Mouse (Mus musculus): ENCODE results near the gene Ank3. TPM values are rescaled to one million over a fixed set of nuclear protein-coding genes. Genes with fewer than 3 reads are reported as not detected.

The Ank3 gene
- polyA plus RNA-seq, 1 experiment = not detected

GRCm38 (mm10) chr10:69500171-69500860, 101.7 kb downstream of the Ank3 start:
- TF ChIP-seq GATA1 (IDR thresholded peaks at IDR 0.05; ENCODE audit: low read length) = no peak

GRCm38 (mm10) chr10:69503791-69504190, 105.2 kb downstream of the Ank3 start:
- no peak for TF ChIP-seq GATA1 (IDR thresholded peaks at IDR 0.05; ENCODE audit: low read length)

GRCm38 (mm10) chr10:69507719-69508118, 109.1 kb downstream of the Ank3 start:
- no peak for TF ChIP-seq GATA1 (IDR thresholded peaks at IDR 0.05; ENCODE audit: low read length)

- no peak for TF ChIP-seq GATA1 (IDR thresholded peaks at IDR 0.05; ENCODE audit: low read length)
These were observed 111.8 kb downstream of the Ank3 start for GRCm38 (mm10) chr10:69510392-69510791.

GRCm38 (mm10) chr10:69511234-69511633, 112.7 kb downstream of the Ank3 start:
- no peak for TF ChIP-seq GATA1 (IDR thresholded peaks at IDR 0.05; ENCODE audit: low read length)

GRCm38 (mm10) chr10:69521977-69522376, 123.4 kb downstream of the Ank3 start:
- no peak for TF ChIP-seq GATA1 (IDR thresholded peaks at IDR 0.05; ENCODE audit: low read length)

GRCm38 (mm10) chr10:69523202-69523601, 124.6 kb downstream of the Ank3 start:
- no peak for TF ChIP-seq GATA1 (IDR thresholded peaks at IDR 0.05; ENCODE audit: low read length)

GRCm38 (mm10) chr10:69527318-69527717, 128.7 kb downstream of the Ank3 start:
- no peak for TF ChIP-seq GATA1 (IDR thresholded peaks at IDR 0.05; ENCODE audit: low read length)

- no peak for TF ChIP-seq GATA1 (IDR thresholded peaks at IDR 0.05; ENCODE audit: low read length)
These were observed 130.2 kb downstream of the Ank3 start for GRCm38 (mm10) chr10:69528746-69529145.

GRCm38 (mm10) chr10:69530326-69530725, 131.8 kb downstream of the Ank3 start:
- TF ChIP-seq GATA1 (IDR thresholded peaks at IDR 0.05; ENCODE audit: low read length) = no peak

GRCm38 (mm10) chr10:69531569-69531968, 133.0 kb downstream of the Ank3 start:
- no peak for TF ChIP-seq GATA1 (IDR thresholded peaks at IDR 0.05; ENCODE audit: low read length)

- TF ChIP-seq GATA1 (IDR thresholded peaks at IDR 0.05; ENCODE audit: low read length) = no peak
These were observed 133.7 kb downstream of the Ank3 start for GRCm38 (mm10) chr10:69532169-69532730.

GRCm38 (mm10) chr10:69533505-69534388, 135.2 kb downstream of the Ank3 start:
- TF ChIP-seq GATA1 (IDR thresholded peaks at IDR 0.05; ENCODE audit: low read length) = no peak

- no peak for TF ChIP-seq GATA1 (IDR thresholded peaks at IDR 0.05; ENCODE audit: low read length)
These were observed 136.1 kb downstream of the Ank3 start for GRCm38 (mm10) chr10:69534716-69535115.

- TF ChIP-seq GATA1 (IDR thresholded peaks at IDR 0.05; ENCODE audit: low read length) = no peak
These were observed 136.8 kb downstream of the Ank3 start for GRCm38 (mm10) chr10:69535123-69535930.

- no peak for TF ChIP-seq GATA1 (IDR thresholded peaks at IDR 0.05; ENCODE audit: low read length)
These were observed 137.3 kb downstream of the Ank3 start for GRCm38 (mm10) chr10:69535931-69536200.

Measured in G1E-ER4 (cell line).